ENCODE assay signal across 8 mouse cellular contexts in the genomic region with DNA sequence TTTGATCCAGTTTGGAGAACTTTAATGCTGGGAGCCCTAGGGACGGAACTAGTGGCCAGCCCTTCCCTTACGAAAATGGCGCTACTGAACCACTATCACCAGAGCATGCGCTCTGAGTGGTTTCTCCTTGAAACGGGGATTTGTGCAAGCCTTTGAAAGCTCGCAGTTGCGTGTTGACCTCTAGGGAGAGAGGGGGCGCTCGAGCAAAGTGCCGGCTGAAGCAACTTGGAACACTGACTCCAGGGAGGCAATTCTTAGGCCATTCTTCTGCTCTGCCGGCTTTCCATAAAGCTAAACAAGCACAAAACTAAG. TPM values are rescaled to one million over a fixed set of nuclear protein-coding genes. Genes with fewer than 3 reads are reported as not detected.
DNase-seq lines count a peak whose midpoint lies in the region; ATAC-seq lines count a peak whose summit lies in the region.

No protein-coding gene starts in this region.

- H3K9me3 ChIP-seq in megakaryocyte, embryonic 14.5 days, result no peaks in the 10 kb centered on the region

- peak overlapping the region; percentile 97 for H3K4me3 ChIP-seq in megakaryocyte, embryonic 14.5 days (replicated peaks)

- peak; percentile 57 for ATAC-seq in activated CD4-positive, CD25-positive, alpha-beta regulatory T cell, adult 4 months
- peak; percentile 71 for ATAC-seq in common myeloid progenitor, adult 5-6 weeks (replicated peaks; ENCODE audit: low read depth, poor library complexity, severe bottlenecking)

- no peaks in the 10 kb centered on the region for H3K27me3 ChIP-seq in megakaryocyte, embryonic 14.5 days (replicated peaks)

- peaks cover 64% of the 10 kb centered on the region for H3K4me1 ChIP-seq in megakaryocyte, embryonic 14.5 days

- peaks cover 23% of the 10 kb centered on the region for H3K36me3 ChIP-seq in megakaryocyte, embryonic 14.5 days (replicated peaks; ENCODE audit: low read length)

- peak; percentile 70 to 73 for DNase-seq in gastrocnemius, adult 8-10 months (ENCODE audit: low spot score in 2 of 2)
- DNase-seq in hindlimb bud, embryonic 11.5 days (ENCODE audit: extremely low spot score, low read depth, low spot score), result peak; percentile 85
- peak; percentile 34 to 55 for DNase-seq in left cerebral cortex, adult 8-10 months (ENCODE audit: low spot score in 2 of 2)
- peak; percentile 85 to 87 for DNase-seq in right cerebral cortex, postnatal 10 days (ENCODE audit: low spot score in 2 of 2)
- peak; percentile 85 for DNase-seq in yolk sac, embryonic 10.5 days (ENCODE audit: low spot score)

RNA-seq across cellular contexts. Expression of a gene that starts 1.1 kb away (rescaled TPM):
- 10 to 100 TPM; 12.0 to 12.1 TPM for polyA plus RNA-seq in activated CD4-positive, CD25-positive, alpha-beta regulatory T cell, adult 4 months (2017; shearing (Covaris generic))
- total RNA-seq in common myeloid progenitor, adult 5-6 weeks (2017), result 21.9 and 34.1 TPM in 2 replicates
- 10 to 100 TPM; 14.2 to 23.0 (median 17.6) TPM for total RNA-seq in gastrocnemius, adult 8-10 months (2022)
- total RNA-seq in left cerebral cortex, adult 8-10 months (2022), result 1 to 10 TPM; 4.5 to 6.6 (median 5.5) TPM
- 0.91 and 2.2 TPM in 2 replicates for polyA plus RNA-seq in megakaryocyte, embryonic 14.5 days (2012; ENCODE audit: insufficient read depth, low replicate concordance)

Comparison
In these comparisons a context has a peak if more than half of its experiments do, and no peak if none do; other contexts are left out.
1. Peak in every context shown above with its lines: DNase-seq, ATAC-seq and H3K4me3 ChIP-seq.